Mouse (Mus musculus): Measurements from ENCODE around the gene Tbx21. TPM values are rescaled to one million over a fixed set of nuclear protein-coding genes. Genes with fewer than 3 reads are reported as not detected.

Gene Tbx21
- total RNA-seq, 2 experiments from 2014 or later: 1.3 to 1.7 TPM

Small RNAs within 50 kb of the gene (microRNA-seq; reads per million reads assigned to microRNA genes)
- 0 to 0.64 reads per million in 2 experiments for gene Mir7235
- gene Mir8103: 0 to 0.50 reads per million in 2 experiments

Other genes with a start within 250 kb of the Tbx21 start
- gene Cdk5rap3, start 198.8 kb downstream of the Tbx21 start, total RNA-seq (2021): 10 to 100 TPM; 30.0 to 39.3 TPM
- not detected for gene Prr15l, start 187.2 kb downstream of the Tbx21 start, total RNA-seq (2021)
- gene Pnpo, start 171.3 kb downstream of the Tbx21 start, total RNA-seq (2021): 1 to 10 TPM; 8.4 to 9.4 TPM
- 10 to 100 TPM; 15.2 to 15.9 TPM for gene Sp2, start 132.4 kb downstream of the Tbx21 start, total RNA-seq (2021)
- gene Sp6, start 101.9 kb downstream of the Tbx21 start, total RNA-seq (2021): under 1 TPM; 0.21 to 0.77 TPM
- gene Scrn2, start 85.4 kb downstream of the Tbx21 start, total RNA-seq (2021): 10 to 100 TPM; 11.3 to 11.4 TPM
- under 1 TPM in 1 of 2 experiments, not detected in 1; 0.16 TPM for gene Lrrc46, start 73.9 kb downstream of the Tbx21 start, total RNA-seq (2021)
- gene Mrpl10, start 73.8 kb downstream of the Tbx21 start, total RNA-seq (2021): 10 to 100 TPM; 45.1 to 45.6 TPM
- gene Osbpl7, start 64.7 kb downstream of the Tbx21 start, total RNA-seq (2021): 1 to 10 TPM; 3.4 to 6.4 TPM
- gene Tbkbp1, start 36.2 kb upstream of the Tbx21 start, total RNA-seq (2021): 1 to 10 TPM; 7.1 to 9.9 TPM
- gene Kpnb1, start 72.5 kb upstream of the Tbx21 start, total RNA-seq (2021): 10 to 100 TPM; 72.9 to 87.5 TPM
- gene Npepps, start 165.3 kb upstream of the Tbx21 start, total RNA-seq (2021): 10 to 100 TPM; 52.1 to 57.5 TPM
- gene Mrpl45, start 200.4 kb upstream of the Tbx21 start, total RNA-seq (2021): 10 to 100 TPM; 28.5 to 33.8 TPM
- gene Gpr179, start 236.7 kb upstream of the Tbx21 start, total RNA-seq (2021): under 1 TPM; 0.07 to 0.09 TPM
- gene Socs7, start 247.2 kb upstream of the Tbx21 start, total RNA-seq (2021): 10 to 100 TPM; 33.7 to 34.8 TPM